Mouse (Mus musculus): ENCODE measurements around the gene Adamts20. TPM values are rescaled to one million over a fixed set of nuclear protein-coding genes. Genes with fewer than 3 reads are reported as not detected.

Adamts20 gene
- polyA plus RNA-seq, 1 experiment from 2014 or later, result 7.4 TPM

GRCm38 (mm10) chr15:94238058-94238876 is 227.0 kb downstream of the Adamts20 start:
- H3K4me1 ChIP-seq, result no peaks in the 10 kb centered on the region
- no peaks in the 10 kb centered on the region for H3K27me3 ChIP-seq (replicated peaks)
- 84% methylated on average over 14 of the region's 14 CpGs for WGBS
- no peak overlapping the region for H3K4me3 ChIP-seq
- no peak overlapping the region for H3K4me2 ChIP-seq (replicated peaks)
- H3K27ac ChIP-seq, result no peak overlapping the region
- no peaks in the 10 kb centered on the region for H3K36me3 ChIP-seq
- H3K9ac ChIP-seq, result no peak overlapping the region
- ATAC-seq (ENCODE audit: low FRiP score, low read depth), result no peak
- H3K9me3 ChIP-seq, result no peaks in the 10 kb centered on the region

GRCm38 (mm10) chr15:94236726-94237125 is 228.5 kb downstream of the Adamts20 start:
- H3K27ac ChIP-seq, result no peak overlapping the region
- no peak for ATAC-seq (ENCODE audit: low FRiP score, low read depth)
- H3K27me3 ChIP-seq (replicated peaks), result no peaks in the 10 kb centered on the region
- H3K4me1 ChIP-seq, result no peaks in the 10 kb centered on the region
- no peaks in the 10 kb centered on the region for H3K36me3 ChIP-seq
- H3K9me3 ChIP-seq, result no peaks in the 10 kb centered on the region
- no peak overlapping the region for H3K9ac ChIP-seq
- no peak overlapping the region for H3K4me3 ChIP-seq
- H3K4me2 ChIP-seq (replicated peaks), result no peak overlapping the region
- 93% methylated on average over 2 of the region's 2 CpGs for WGBS

GRCm38 (mm10) chr15:94236121-94236520 is 229.1 kb downstream of the Adamts20 start:
- H3K4me1 ChIP-seq, result no peaks in the 10 kb centered on the region
- no peak overlapping the region for H3K27ac ChIP-seq
- no peaks in the 10 kb centered on the region for H3K9me3 ChIP-seq
- H3K9ac ChIP-seq, result no peak overlapping the region
- WGBS, result 89% methylated on average over 3 of the region's 3 CpGs
- no peaks in the 10 kb centered on the region for H3K27me3 ChIP-seq (replicated peaks)
- no peak for ATAC-seq (ENCODE audit: low FRiP score, low read depth)
- H3K36me3 ChIP-seq, result no peaks in the 10 kb centered on the region
- H3K4me2 ChIP-seq (replicated peaks), result no peak overlapping the region
- no peak overlapping the region for H3K4me3 ChIP-seq

GRCm38 (mm10) chr15:94235190-94235589 is 230.0 kb downstream of the Adamts20 start:
- no peaks in the 10 kb centered on the region for H3K4me1 ChIP-seq
- no peaks in the 10 kb centered on the region for H3K27me3 ChIP-seq (replicated peaks)
- H3K4me3 ChIP-seq, result no peak overlapping the region
- no peak overlapping the region for H3K4me2 ChIP-seq (replicated peaks)
- H3K9me3 ChIP-seq, result no peaks in the 10 kb centered on the region
- 92% methylated on average over 2 of the region's 2 CpGs for WGBS
- ATAC-seq (ENCODE audit: low FRiP score, low read depth), result no peak
- H3K27ac ChIP-seq, result no peak overlapping the region
- H3K9ac ChIP-seq, result no peak overlapping the region
- H3K36me3 ChIP-seq, result no peaks in the 10 kb centered on the region

- no peaks in the 10 kb centered on the region for H3K36me3 ChIP-seq
- no peak overlapping the region for H3K9ac ChIP-seq
- no peak overlapping the region for H3K4me3 ChIP-seq
- no peak for ATAC-seq (ENCODE audit: low FRiP score, low read depth)
- no peaks in the 10 kb centered on the region for H3K4me1 ChIP-seq
- H3K27me3 ChIP-seq (replicated peaks), result no peaks in the 10 kb centered on the region
- 53% methylated on average over 5 of the region's 5 CpGs for WGBS
- H3K4me2 ChIP-seq (replicated peaks), result no peak overlapping the region
- no peak overlapping the region for H3K27ac ChIP-seq
- no peaks in the 10 kb centered on the region for H3K9me3 ChIP-seq
Observed at GRCm38 (mm10) chr15:94231246-94231645, 234.0 kb downstream of the Adamts20 start.

- no peak overlapping the region for H3K4me2 ChIP-seq (replicated peaks)
- ATAC-seq (ENCODE audit: low FRiP score, low read depth), result no peak
- 90% methylated on average over 1 of the region's 1 CpGs for WGBS
- no peaks in the 10 kb centered on the region for H3K36me3 ChIP-seq
- H3K9me3 ChIP-seq, result no peaks in the 10 kb centered on the region
- no peaks in the 10 kb centered on the region for H3K27me3 ChIP-seq (replicated peaks)
- H3K4me1 ChIP-seq, result no peaks in the 10 kb centered on the region
- no peak overlapping the region for H3K4me3 ChIP-seq
- H3K9ac ChIP-seq, result no peak overlapping the region
- H3K27ac ChIP-seq, result no peak overlapping the region
Observed at GRCm38 (mm10) chr15:94227388-94227787, 237.8 kb downstream of the Adamts20 start.

GRCm38 (mm10) chr15:94223101-94223500 is 242.1 kb downstream of the Adamts20 start:
- no peaks in the 10 kb centered on the region for H3K36me3 ChIP-seq
- H3K27ac ChIP-seq, result no peak overlapping the region
- H3K9me3 ChIP-seq, result no peaks in the 10 kb centered on the region
- H3K27me3 ChIP-seq (replicated peaks), result no peaks in the 10 kb centered on the region
- H3K4me3 ChIP-seq, result no peak overlapping the region
- H3K4me2 ChIP-seq (replicated peaks), result no peak overlapping the region
- 26% methylated on average over 8 of the region's 8 CpGs for WGBS
- no peaks in the 10 kb centered on the region for H3K4me1 ChIP-seq
- ATAC-seq (ENCODE audit: low FRiP score, low read depth), result no peak
- no peak overlapping the region for H3K9ac ChIP-seq

GRCm38 (mm10) chr15:94220686-94221085 is 244.5 kb downstream of the Adamts20 start:
- Histone ChIP-seq H3K27ac (no peak overlapping the region), H3K9me3 (no peaks in the 10 kb centered on the region), H3K9ac (no peak overlapping the region), H3K4me1 (no peaks in the 10 kb centered on the region), H3K36me3 (no peaks in the 10 kb centered on the region), H3K27me3 (replicated peaks) (no peaks in the 10 kb centered on the region), H3K4me3 (no peak overlapping the region), H3K4me2 (replicated peaks) (no peak overlapping the region)
- no peak for ATAC-seq (ENCODE audit: low FRiP score, low read depth)
- 38% methylated on average over 8 of the region's 8 CpGs for WGBS

Other genes starting within 250 kb of the Adamts20 start
- 9.7 and 11.1 TPM in 2 replicates for gene Pus7l, start 78.1 kb upstream of the Adamts20 start, polyA plus RNA-seq (2016; fragmentation: Nextera tagmentation; extraction: Ambion mirVana)
- gene Irak4, start 78.2 kb upstream of the Adamts20 start, polyA plus RNA-seq (2016; fragmentation: Nextera tagmentation; extraction: Ambion mirVana), result 3.4 and 4.4 TPM in 2 replicates
- gene Twf1, start 124.5 kb upstream of the Adamts20 start, polyA plus RNA-seq (2016; fragmentation: Nextera tagmentation; extraction: Ambion mirVana), result 95.7 and 97.7 TPM in 2 replicates
- gene Tmem117, start 163.8 kb upstream of the Adamts20 start, polyA plus RNA-seq (2016; fragmentation: Nextera tagmentation; extraction: Ambion mirVana), result 6.2 and 6.5 TPM in 2 replicates